Mouse (Mus musculus) layer of hippocampus, adult 2 months (tissue): ENCODE measurements around the gene Cables2. TPM values are rescaled to one million over a fixed set of nuclear protein-coding genes. Genes with fewer than 3 reads are reported as not detected.
A peak's percentile ranks its signal among the peaks of the same experiment; 100 is the strongest.

Experiments used
- DNase-seq, 2 experiments: peaks; one replicate each; pipeline ENCODE4 v3.0.0; 2022; ENCODE audit warnings: low spot score in 2 of 2
- H3K27ac ChIP-seq: fragments of 200-600 bp; 2 replicates; pipeline ENCODE4 v1.8.1; 2022
- H3K4me3 ChIP-seq: fragments of 200-600 bp; 2 replicates; pipeline ENCODE4 v1.8.1; 2022; ENCODE audit warnings: mild to moderate bottlenecking
- CTCF ChIP-seq: fragments of 200-600 bp; conservative IDR thresholded peaks from 2 replicates; pipeline ENCODE4 v1.8.1; 2022; ENCODE audit warnings: antibody characterized with exemption, mild to moderate bottlenecking, moderate library complexity
- microRNA-seq, 2 experiments: library from miRNA; unstranded; fragments of <30 nt; microRNA quantifications; one replicate each; pipeline ENCODE4 v1.2.0; 2021
- total RNA-seq, 2 experiments: library from RNA; stranded (reverse); gene quantifications; 2 replicates each; pipeline ENCODE4 v1.2.3; 2021

Cables2 gene
- total RNA-seq, 2 experiments from 2014 or later, result 31.6 to 37.5 TPM

- no peak for TF ChIP-seq CTCF
- Histone ChIP-seq H3K27ac (peak overlapping the region; percentile 77), H3K4me3 (no peak overlapping the region)
- no peak for DNase-seq
These were observed 58.8 kb downstream of the Cables2 start for GRCm38 (mm10) chr2:180214352-180214978.

- Histone ChIP-seq H3K4me3 (no peak overlapping the region), H3K27ac (no peak overlapping the region)
- peak; percentile 54 for TF ChIP-seq CTCF
These were observed 61.0 kb downstream of the Cables2 start for GRCm38 (mm10) chr2:180212255-180212654.

GRCm38 (mm10) chr2:180208976-180209375 is 64.3 kb downstream of the Cables2 start:
- no peak; the same call in 1 of the 2 replicates for TF ChIP-seq CTCF
- DNase-seq, result no peak
- Histone ChIP-seq H3K4me3 (no peak overlapping the region), H3K27ac (no peak overlapping the region)

More at GRCm38 (mm10) chr2:180212255-180212654, 61.0 kb downstream of the Cables2 start:
- DNase-seq, result no peak

Small RNA genes within 50 kb of the gene (microRNA-seq; reads per million reads assigned to microRNA genes)
- gene Mir3091, result 0 reads per million in 2 experiments

Other genes with a start within 250 kb of the Cables2 start
- 100 to 1,000 TPM in 1 of 2 experiments, 10 to 100 TPM in 1; 93.9 to 100 TPM for gene Lsm14b, start 248.5 kb downstream of the Cables2 start, total RNA-seq
- gene Psma7, start 231.1 kb downstream of the Cables2 start, total RNA-seq, result 100 to 1,000 TPM; 166 to 176 TPM
- 10 to 100 TPM; 43.2 to 44.9 TPM for gene Ss18l1, start 231.0 kb downstream of the Cables2 start, total RNA-seq
- 10 to 100 TPM; 19.2 to 22.7 TPM for gene Mtg2, start 202.9 kb downstream of the Cables2 start, total RNA-seq
- 10 to 100 TPM; 46.4 to 47.6 TPM for gene Hrh3, start 169.0 kb downstream of the Cables2 start, total RNA-seq
- gene Osbpl2, start 154.2 kb downstream of the Cables2 start, total RNA-seq, result 10 to 100 TPM; 46.0 to 49.2 TPM
- 100 to 1,000 TPM; 105 to 108 TPM for gene Adrm1, start 102.0 kb downstream of the Cables2 start, total RNA-seq
- 1 to 10 TPM; 6.9 to 8.9 TPM for gene Lama5, start 47.6 kb downstream of the Cables2 start, total RNA-seq
- 100 to 1,000 TPM; 713 to 738 TPM for gene Rps21, start 16.1 kb downstream of the Cables2 start, total RNA-seq
- not detected for gene Rbbp8nl, start 16.4 kb upstream of the Cables2 start, total RNA-seq
- not detected for gene Gata5, start 61.2 kb upstream of the Cables2 start, total RNA-seq
- 1 to 10 TPM; 1.3 to 1.8 TPM for gene Slco4a1, start 182.7 kb upstream of the Cables2 start, total RNA-seq
- 1 to 10 TPM; 3.7 TPM for gene Ntsr1, start 226.5 kb upstream of the Cables2 start, total RNA-seq